Mouse (Mus musculus) heart, adult 2 months (tissue): ENCODE results near the gene Dlst. TPM values are rescaled to one million over a fixed set of nuclear protein-coding genes. Genes with fewer than 3 reads are reported as not detected.

ENCODE experiments used
- DNase-seq, 2 experiments: peaks; one replicate each; pipeline ENCODE4 v3.0.0; 2021
- H3K27ac ChIP-seq: fragments of 200-600 bp; 2 replicates; pipeline ENCODE4 v1.8.1; 2022
- H3K27me3 ChIP-seq: fragments of 200-500 bp; 2 replicates; pipeline ENCODE4 v1.6.1; 2012; ENCODE audit warnings: mild to moderate bottlenecking, low read length, inconsistent platforms, mixed read lengths; ENCODE audit not compliant: control insufficient read depth, insufficient read depth
- H3K36me3 ChIP-seq: fragments of 200-500 bp; 2 replicates; pipeline ENCODE4 v1.6.1; 2012; ENCODE audit warnings: low read length, inconsistent platforms; ENCODE audit not compliant: control insufficient read depth, insufficient read depth
- H3K4me1 ChIP-seq: fragments of 200-500 bp; 2 replicates; pipeline ENCODE4 v1.6.1; 2011; ENCODE audit warnings: low read length; ENCODE audit not compliant: control insufficient read depth, insufficient read depth
- H3K4me3 ChIP-seq: fragments of 200-600 bp; 2 replicates; pipeline ENCODE4 v1.8.1; 2022
- H3K79me2 ChIP-seq: fragments of 200-500 bp; replicated peaks from 2 replicates; pipeline ENCODE4 v1.6.1; 2012; ENCODE audit warnings: mild to moderate bottlenecking, inconsistent platforms, low read length, moderate library complexity, mixed read lengths; ENCODE audit not compliant: control insufficient read depth, insufficient read depth
- H3K9ac ChIP-seq: fragments of 200-500 bp; 2 replicates; pipeline ENCODE4 v1.6.1; 2012; ENCODE audit warnings: low read depth, mild to moderate bottlenecking, control low read depth, inconsistent platforms, low read length, mixed read lengths
- CTCF ChIP-seq: fragments of 200-600 bp; IDR thresholded peaks from 2 replicates; pipeline ENCODE4 v1.8.1; 2022; ENCODE audit warnings: antibody characterized with exemption, mild to moderate bottlenecking, moderate library complexity
- EP300 ChIP-seq: fragments of 200-500 bp; IDR thresholded peaks from 2 replicates; pipeline ENCODE4 v1.6.1; 2011; ENCODE audit warnings: low read depth, low read length, control low read depth; ENCODE audit not compliant: insufficient read depth
- POLR2A ChIP-seq: fragments of 200-500 bp; IDR thresholded peaks from 2 replicates; pipeline ENCODE4 v1.6.1; 2011; ENCODE audit warnings: mild to moderate bottlenecking, low read depth, low read length, control low read depth; ENCODE audit not compliant: insufficient read depth
- WGBS: fragments of 180-500 bp; shearing (Covaris S2); methylation state at CpG from one replicate; pipeline ENCODE4 v1.1.7; 2018; 5-methylcytosine and 5-hydroxymethylcytosine counted together
- intact Hi-C: fragments of 180-260 bp; cut with DNase I; formaldehyde crosslinking; loops from one replicate; pipeline ENCODE4 v1.15.1; 2025
- long read RNA-seq: library from polyadenylated mRNA; stranded (forward); transcript quantifications from one replicate; pipeline ENCODE4 v2.0.0, GENCODE M21; 2021
- polyA plus RNA-seq: library from polyadenylated mRNA; depleted of rRNA; stranded (reverse); fragments of >200 nt; gene quantifications from 2 replicates; pipeline ENCODE4 v1.2.3, GENCODE M21; 2012; rRNA removed
- total RNA-seq, 2 experiments: library from RNA; stranded (reverse); gene quantifications; 2 replicates each; pipeline ENCODE4 v1.2.3; 2021

The Dlst gene
- 100 to 1,000 TPM; 668 to 715 TPM for total RNA-seq
- polyA plus RNA-seq = 423 and 709 TPM in 2 replicates
- long read RNA-seq, transcript Dlst-201 (15 exons, 2,764 nt) = major isoform, 191 of 328 reads
- long read RNA-seq, partial matches to known transcripts = 122 of 328 reads
- long read RNA-seq, other reads (novel, unspliced or antisense) = 14 of 328 reads

DNA sequence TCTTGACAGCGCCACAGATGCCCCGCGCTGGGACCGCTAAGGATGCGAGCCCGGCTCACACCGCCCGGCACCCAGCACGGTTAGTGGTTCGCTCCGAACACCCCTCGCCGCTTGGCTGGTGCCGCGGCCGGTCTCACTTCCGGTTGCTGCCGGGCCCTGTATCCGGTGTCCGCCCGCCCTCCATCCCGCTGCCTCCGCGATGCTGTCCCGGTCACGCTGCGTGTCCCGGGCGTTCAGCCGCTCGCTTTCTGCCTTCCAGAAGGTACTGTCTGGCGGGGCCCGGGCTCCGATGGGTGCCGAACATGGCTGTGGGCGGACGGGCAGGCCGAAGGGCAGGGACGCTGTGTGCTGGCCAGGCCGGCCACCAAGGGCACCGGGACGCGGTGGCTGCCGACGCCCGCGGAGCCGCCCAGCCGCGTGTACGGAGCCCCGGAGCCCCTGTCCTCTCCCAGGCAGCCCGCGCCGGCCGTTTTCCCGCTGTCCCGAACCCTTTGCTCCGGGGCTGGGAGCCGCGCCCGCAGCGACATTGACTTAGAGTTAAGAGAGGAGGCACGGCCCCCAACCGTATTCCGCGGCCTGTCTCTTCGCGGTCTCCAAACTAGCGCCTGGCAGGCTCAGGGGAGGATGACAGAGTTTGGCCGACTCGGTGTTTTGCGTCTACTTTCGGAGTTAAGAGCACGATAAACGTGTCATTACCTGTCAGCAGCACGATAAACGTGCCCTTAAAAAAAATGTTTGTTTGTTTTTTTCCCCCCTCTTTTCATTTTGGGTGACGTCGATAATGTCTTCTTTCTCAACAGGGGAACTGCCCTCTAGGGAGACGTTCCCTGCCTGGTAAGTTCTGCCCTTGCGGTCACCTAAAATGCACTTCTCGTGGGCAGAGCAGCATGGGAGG, at the start of gene Dlst, which contains the start of gene Prox2:
Gene Dlst (plus strand): TSS at position 136 of the 895 bp plus-strand sequence.
Gene Prox2 (minus strand): TSS at position 62 of the 895 bp plus-strand sequence.
- H3K4me3 ChIP-seq = peak within 1 kb of the TSS; percentile 89
- H3K36me3 ChIP-seq = peaks cover 30% of the 10 kb centered on the region
- peak; percentile 92 to 94 for DNase-seq
- peaks cover 17% of the 10 kb centered on the region for H3K4me1 ChIP-seq
- H3K27ac ChIP-seq = peak within 1 kb of the TSS; percentile 97
- peaks cover 5% of the 10 kb centered on the region for H3K79me2 ChIP-seq
- no peaks in the 10 kb centered on the region for H3K27me3 ChIP-seq
- TF ChIP-seq EP300 (no peak), POLR2A (peak; percentile 87), CTCF (0 out of 2 replicates have a peak, but pooled peaks have one; percentile 2)
- under 1% methylated on average over 83 of the region's 83 CpGs for WGBS
- intact Hi-C loops = no loop called here
- H3K9ac ChIP-seq = peak within 1 kb of the TSS; percentile 96

DNA sequence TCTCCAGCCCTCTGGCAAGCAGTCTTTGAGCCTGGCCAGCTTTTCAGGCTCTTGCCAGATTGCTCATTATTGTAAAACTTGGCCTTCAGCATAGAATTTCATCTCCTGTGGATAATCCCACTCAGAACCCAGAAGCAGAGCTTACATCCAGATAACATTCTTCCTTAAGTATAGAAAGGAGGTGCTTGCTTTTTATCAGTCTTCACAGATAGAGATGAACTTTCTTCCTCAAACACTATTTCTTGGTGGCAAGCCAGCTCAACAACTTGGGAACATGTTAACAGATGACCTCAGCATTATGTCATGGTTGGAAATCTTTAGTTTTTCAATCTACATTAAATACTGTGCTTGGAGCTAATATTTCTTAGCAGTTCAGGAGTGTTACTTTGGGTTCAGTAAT, 39.6 kb upstream of the Dlst start:
- Histone ChIP-seq H3K27me3 (no peaks in the 10 kb centered on the region), H3K4me3 (no peak overlapping the region), H3K4me1 (no peaks in the 10 kb centered on the region), H3K36me3 (no peaks in the 10 kb centered on the region; the same call in 1 of the 2 replicates), H3K9ac (no peak overlapping the region), H3K27ac (no peak overlapping the region), H3K79me2 (no peaks in the 10 kb centered on the region)
- intact Hi-C loops = no loop called here
- no peak for TF ChIP-seq CTCF
- TF ChIP-seq EP300 = no peak
- TF ChIP-seq POLR2A = no peak
- no peak for DNase-seq

DNA sequence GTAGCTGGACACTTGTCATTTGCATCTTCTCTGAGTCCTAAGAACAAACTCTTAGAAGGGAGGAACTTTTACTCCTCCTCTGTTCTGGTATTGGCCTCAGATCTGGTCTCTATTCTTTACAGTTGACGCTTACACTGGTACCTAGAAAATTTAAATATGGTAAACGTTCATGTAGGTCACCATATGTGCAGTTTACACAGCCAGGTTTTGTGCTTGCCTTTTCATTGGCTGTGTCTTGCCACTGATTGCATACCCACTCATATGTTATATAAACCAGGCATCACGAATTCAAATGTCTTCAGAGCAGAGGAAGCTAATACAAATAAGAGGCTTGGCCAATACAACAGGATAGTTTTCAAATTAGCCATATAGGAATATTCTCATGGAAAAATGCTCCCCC, 33.5 kb upstream of the Dlst start:
- H3K79me2 ChIP-seq = no peaks in the 10 kb centered on the region
- no peak overlapping the region for H3K27ac ChIP-seq
- DNase-seq = no peak
- TF ChIP-seq EP300 (no peak), POLR2A (no peak), CTCF (no peak)
- no peaks in the 10 kb centered on the region for H3K27me3 ChIP-seq
- no peaks in the 10 kb centered on the region for H3K36me3 ChIP-seq
- no peak overlapping the region for H3K4me3 ChIP-seq
- intact Hi-C loops = no loop called here
- 86% methylated on average over 3 of the region's 3 CpGs for WGBS
- no peak overlapping the region for H3K9ac ChIP-seq
- no peaks in the 10 kb centered on the region for H3K4me1 ChIP-seq

DNA sequence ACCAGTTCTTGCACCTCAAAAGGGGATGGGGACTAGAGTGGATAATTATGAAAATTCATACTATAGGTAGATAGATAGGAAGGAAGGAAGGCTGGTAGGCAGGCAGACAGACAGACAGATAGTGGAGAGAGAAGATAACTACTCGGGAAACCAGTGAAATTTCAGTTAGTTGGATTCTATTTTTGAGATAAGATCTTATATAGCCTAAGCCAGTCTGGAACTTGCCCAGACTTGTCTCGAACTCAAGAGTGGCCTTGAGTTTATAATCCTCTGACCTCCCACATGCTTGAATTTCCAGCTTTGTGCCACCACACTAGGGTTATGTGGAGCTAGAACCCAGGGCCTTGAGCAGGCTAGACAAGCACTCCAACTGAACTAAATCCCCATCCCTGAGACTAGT, 26.4 kb upstream of the Dlst start:
- no peaks in the 10 kb centered on the region for H3K4me1 ChIP-seq
- no peaks in the 10 kb centered on the region for H3K36me3 ChIP-seq
- H3K27ac ChIP-seq = no peak overlapping the region

DNA sequence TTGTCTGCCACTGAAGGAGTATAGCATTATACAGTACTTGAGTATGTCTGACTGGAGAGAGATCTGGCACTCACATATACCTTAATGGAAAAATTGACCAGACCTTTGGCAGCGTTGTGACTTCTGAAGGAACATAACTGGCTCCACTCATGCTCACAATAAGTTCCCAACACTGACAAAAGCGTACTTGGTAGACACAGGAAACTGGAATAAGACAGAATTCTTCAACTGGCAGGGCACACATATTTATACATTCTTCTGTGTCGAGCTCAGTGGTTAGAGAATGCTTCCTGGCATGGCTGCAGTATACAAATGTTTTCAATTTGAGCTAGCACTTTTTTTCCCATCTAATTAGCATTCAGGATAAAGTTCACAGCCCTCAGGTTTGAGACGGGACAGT, 25.7 kb upstream of the Dlst start:
- Histone ChIP-seq H3K9ac (no peak overlapping the region), H3K36me3 (no peaks in the 10 kb centered on the region), H3K4me3 (no peak overlapping the region), H3K27ac (no peak overlapping the region), H3K27me3 (no peaks in the 10 kb centered on the region), H3K79me2 (no peaks in the 10 kb centered on the region), H3K4me1 (no peaks in the 10 kb centered on the region)
- intact Hi-C loops = no loop called here
- WGBS = 66% methylated on average over 4 of the region's 4 CpGs
- DNase-seq = no peak
- TF ChIP-seq POLR2A (no peak), CTCF (no peak), EP300 (no peak)

More for the DNA sequence above, 26.4 kb upstream of the Dlst start:
- Histone ChIP-seq H3K27me3 (no peaks in the 10 kb centered on the region), H3K79me2 (no peaks in the 10 kb centered on the region), H3K9ac (no peak overlapping the region), H3K4me3 (no peak overlapping the region)
- intact Hi-C loops = no loop called here
- no peak for DNase-seq
- TF ChIP-seq EP300 (no peak), POLR2A (no peak), CTCF (no peak)
- 53% methylated on average over 2 of the region's 2 CpGs for WGBS

DNA sequence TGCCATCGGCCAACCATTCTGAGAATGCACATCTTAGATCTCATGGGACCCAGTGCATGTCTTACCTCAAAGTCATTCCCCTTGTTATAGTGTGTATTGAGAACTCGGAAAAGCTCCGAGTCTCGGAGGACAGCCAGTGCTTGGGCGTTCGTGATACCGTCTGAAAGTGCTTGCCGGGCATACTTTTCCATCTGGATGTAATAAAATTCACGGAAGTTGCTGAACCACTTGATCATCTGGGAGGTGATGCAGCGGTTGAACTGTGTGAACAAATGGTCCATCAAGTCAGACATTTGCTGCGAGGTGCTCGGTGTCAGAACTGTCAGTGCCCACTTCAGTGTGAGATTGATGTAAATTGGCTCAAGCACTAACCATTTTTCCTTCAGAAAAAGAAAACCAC, 22.8 kb upstream of the Dlst start:
- DNase-seq = no peak
- H3K4me1 ChIP-seq = no peaks in the 10 kb centered on the region
- H3K27ac ChIP-seq = no peak overlapping the region
- TF ChIP-seq POLR2A (no peak), CTCF (no peak), EP300 (no peak)
- WGBS = 94% methylated on average over 12 of the region's 12 CpGs
- no peak overlapping the region for H3K4me3 ChIP-seq
- no peaks in the 10 kb centered on the region for H3K79me2 ChIP-seq
- H3K36me3 ChIP-seq = no peaks in the 10 kb centered on the region
- no peak overlapping the region for H3K9ac ChIP-seq
- no peaks in the 10 kb centered on the region for H3K27me3 ChIP-seq
- intact Hi-C loops = no loop called here
